Mouse (Mus musculus): ENCODE measurements around the gene Sgms2.
A peak's percentile ranks its signal among the peaks of the same experiment; 100 is the strongest.

Sgms2 gene

DNA sequence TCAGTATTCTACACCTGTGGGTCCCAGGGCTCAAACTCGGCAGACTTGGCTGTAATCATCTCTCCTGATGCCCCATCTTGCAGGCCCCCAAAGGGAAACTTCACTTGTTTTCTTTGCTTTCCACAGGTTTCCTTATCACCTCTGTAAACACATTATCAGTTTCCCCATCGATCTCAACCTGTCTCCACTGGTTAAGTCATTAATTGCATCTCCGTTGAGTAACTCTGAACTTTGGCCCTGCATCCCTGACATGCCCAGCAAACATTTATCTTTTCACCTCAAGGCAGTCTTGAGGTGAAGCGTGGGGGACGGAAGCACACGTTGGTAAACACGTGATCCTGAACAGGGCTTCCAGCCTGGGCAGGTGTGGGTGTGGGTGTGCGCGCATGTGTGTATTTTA, 178.9 kb downstream of the Sgms2 start:
- no peak for DNase-seq (ENCODE audit: extremely low spot score, low read depth, low spot score)

DNA sequence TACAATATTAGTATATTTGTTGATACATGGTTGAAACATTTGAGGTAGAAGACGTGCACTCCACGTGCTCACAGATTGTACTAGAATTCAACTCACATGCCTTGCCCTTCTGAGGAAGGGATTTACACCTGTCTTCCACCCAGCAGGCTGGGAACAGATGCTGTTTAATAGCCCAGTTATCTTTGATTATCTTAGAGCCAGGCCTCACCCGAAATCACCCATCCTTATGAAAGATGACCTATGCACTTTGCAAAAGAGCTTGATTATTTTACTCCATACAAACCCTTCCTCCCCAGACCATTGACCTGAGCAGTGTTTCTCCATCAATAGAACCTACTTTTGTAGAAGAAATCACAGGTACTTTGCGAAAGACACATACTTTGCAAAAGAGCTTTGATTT, 180.6 kb downstream of the Sgms2 start:
- no peak for DNase-seq (ENCODE audit: extremely low spot score, low read depth, low spot score)

DNA sequence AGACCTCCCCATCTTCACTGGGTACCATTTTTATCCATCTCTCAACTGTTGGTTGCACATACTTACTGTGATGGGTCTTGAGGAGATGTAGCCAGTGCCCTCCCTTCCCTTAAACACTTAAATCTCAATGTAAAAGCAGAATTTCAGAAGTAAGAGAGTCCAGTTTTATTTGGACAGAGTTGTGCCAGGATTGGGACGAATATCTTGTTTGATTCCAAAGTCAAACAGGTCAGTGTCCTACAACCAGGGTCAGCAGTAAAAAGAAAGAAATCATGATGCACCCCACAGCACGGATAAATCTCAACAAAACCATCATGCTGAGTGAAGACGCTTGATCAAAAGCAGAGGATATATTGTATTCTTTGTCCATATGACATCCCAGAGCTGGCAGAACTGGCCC, 183.4 kb downstream of the Sgms2 start:
- DNase-seq (ENCODE audit: extremely low spot score, low read depth, low spot score), result no peak

DNA sequence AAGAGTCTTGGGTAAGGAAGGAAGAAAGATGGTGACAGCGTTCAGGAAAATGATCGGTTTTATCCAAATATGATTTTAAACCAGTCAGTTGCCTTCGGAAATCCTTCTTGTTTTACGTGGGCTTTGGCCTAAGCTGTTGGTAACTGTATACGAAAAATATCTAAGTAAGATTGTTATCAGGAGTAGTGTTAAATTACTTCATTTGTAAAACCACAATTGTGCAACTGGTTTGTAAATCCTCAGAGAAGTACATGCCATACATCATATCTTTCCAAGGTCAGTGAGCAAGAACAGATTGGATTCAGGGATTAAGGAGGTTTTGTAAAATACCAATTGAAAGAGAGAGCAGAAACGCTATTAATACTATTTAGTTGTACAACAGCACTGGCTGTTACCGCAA, 185.0 kb downstream of the Sgms2 start:
- DNase-seq (ENCODE audit: extremely low spot score, low read depth, low spot score), result no peak

DNA sequence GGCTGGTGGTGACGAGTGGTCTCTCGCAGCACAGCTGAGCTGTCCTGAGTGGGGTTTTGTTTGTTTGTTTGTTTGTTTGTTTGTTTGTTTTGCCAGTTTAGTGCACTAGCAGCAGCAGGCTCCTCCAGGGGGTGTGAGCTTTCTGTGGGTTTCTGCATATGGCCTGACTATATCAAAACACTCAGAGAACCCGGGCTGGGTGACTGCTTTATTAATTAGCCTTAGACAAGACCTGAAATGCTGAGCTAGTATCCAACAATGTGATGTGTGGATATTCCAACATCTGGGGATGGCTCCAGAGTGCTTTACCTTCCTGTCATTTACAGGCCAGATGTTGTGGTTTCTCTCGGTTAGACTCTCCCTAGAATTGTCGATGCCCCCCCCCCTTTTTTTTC, 187.9 kb downstream of the Sgms2 start:
- DNase-seq (ENCODE audit: extremely low spot score, low read depth, low spot score), result no peak

DNA sequence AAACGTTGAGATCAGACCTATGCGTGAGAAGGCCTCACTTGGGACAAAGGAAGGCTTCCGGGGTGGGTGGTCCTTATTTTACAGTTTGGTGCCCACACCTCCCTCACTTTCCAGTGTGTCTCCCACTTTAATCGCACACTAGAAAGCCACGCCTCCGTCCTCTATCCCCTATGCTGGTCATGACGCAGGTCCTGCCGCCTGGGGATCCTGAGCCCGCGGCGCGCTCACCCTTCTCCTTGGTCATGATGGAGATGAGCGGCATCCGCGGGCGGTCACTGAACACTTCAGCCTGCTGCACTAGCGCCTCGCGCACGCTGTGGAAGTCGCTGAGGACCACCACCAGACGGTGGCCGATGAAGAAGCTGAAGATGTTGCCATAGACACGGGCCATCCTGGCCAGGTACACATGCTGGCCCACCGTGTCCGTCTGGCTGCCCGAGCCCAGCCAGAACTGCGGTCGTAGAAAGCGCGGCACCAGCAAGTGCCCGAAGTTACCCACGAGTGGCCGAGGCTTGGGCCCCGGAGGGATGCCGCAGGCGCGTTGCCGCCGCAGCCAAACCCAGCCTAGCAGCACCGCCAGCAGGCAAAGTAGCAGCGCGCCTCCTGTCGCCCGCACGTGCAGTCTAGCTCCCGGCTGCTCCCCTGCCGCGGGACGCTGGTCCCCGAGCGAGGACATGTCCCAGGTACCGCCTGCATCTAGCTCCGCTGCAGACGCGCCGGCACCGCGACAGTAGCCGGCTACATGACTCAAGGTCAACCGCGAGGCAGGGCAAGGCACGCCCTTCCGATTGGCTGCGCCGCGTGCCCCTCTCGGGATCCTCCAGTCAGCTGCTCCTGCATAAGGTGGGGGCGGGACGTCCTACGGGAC, 188.5 kb downstream of the Sgms2 start, which contains the start of gene Cyp2u1:
Gene Cyp2u1 (minus strand): TSS at position 776 of the 868 bp plus-strand sequence.
- peak; percentile 61 for DNase-seq (ENCODE audit: extremely low spot score, low read depth, low spot score)

DNA sequence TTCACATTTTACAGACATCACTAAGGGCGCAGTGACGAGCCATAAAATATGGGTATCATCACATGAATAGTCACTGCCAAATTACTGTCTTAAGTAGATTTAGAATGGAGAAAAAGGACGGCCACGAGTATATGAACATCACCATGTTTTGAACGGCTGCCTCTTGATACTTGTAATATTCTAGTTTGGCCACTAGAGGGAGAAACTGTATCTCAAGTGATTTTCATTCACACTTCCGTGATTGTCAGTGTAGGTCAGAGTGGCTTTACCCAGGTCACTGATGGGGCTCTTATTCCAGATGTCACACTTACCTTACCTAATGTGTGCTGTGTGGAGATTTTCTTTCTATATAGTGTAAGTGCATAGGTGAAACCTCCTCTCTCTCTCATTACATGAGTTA, 191.3 kb downstream of the Sgms2 start:
- DNase-seq (ENCODE audit: extremely low spot score, low read depth, low spot score), result peak; percentile 60

DNA sequence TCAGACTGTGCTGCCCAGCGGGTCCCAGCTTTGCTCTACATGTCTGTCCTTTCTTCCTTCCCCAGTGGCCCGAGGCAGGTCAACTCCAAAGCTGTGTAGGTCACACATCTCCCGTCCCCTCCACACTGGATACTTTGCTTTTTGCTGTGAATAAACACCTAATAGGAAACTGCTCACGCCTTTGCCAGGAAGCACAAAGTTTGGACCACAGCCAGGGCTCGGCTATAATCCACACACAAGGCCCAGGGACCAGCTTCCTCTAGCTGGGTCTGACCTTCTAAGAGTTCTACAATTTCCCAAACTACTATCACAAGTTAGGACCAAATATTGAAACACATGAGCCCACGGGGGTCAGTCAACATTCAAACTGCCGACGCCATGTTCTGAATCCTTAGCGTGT, 192.1 kb downstream of the Sgms2 start:
- no peak for DNase-seq (ENCODE audit: extremely low spot score, low read depth, low spot score)

DNA sequence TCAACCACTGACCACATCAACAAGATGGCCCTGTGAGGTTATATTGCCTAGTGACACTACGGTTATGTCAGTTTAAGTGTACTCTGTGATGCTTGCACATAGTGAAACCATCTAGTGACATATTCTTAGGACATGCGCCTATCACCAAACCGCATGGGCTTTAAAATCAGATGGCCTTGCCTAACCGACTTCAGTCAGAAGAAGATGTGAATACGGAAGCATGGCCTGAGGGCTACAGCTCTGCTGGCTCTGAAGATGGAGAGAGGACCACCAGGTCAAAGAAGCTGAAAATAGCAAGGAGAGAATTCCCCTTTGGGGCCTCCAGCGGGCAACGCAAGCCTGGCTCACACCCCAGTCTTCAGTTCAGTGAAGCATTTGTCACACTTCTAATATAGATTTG, 194.3 kb downstream of the Sgms2 start:
- DNase-seq (ENCODE audit: extremely low spot score, low read depth, low spot score), result no peak

DNA sequence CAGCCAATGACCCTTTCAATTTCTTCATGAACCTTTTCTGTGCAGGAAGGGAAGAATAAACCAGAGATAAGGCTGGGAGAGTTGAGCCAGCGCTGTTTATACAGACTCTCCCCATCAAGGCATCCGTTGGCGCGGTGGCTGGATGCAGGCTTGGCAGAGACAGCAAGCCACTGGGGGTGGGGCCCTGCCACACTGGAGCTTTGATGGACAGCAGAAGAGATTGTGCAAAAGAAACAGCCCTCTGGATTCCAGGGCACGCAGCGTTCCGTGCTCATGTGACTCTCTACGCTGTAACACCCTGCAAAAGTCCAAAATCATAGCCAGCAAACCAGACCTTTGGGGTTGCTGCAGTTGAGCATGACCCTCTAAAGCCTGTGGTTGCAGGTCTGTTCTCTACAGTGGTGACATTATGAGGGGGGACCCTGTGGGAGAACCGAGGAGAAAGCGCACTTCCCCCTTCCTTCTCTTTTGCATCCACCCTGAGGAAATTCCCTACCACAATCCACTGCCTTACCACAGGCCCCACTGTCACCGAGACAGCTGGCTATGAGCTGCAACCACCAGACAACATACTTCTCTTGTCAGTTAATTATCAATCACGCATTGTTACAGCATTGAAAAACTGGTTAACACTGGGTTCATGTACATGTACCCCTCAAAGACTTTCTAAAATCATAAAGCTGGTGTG, 195.6 kb downstream of the Sgms2 start:
- DNase-seq (ENCODE audit: extremely low spot score, low read depth, low spot score), result no peak

DNA sequence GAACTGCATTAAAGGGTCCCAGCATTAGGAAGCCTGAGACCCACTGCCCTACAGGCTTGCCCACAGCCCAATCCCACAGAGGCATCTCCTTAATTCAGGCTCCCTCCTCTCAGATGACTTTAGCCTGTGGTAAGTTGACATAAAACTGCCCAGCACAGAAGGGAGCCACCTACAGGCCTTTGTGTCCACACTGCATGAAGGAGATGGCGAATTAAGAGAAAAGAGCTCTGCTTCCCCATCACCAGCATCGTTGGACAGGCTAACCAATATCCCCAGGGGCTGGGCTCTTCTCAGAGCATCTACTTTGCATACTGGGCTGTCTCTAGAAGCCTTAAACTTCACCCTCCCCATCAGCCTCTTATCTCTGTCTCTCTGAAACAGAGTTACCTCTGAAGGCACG, 196.7 kb downstream of the Sgms2 start:
- no peak for DNase-seq (ENCODE audit: extremely low spot score, low read depth, low spot score)

DNA sequence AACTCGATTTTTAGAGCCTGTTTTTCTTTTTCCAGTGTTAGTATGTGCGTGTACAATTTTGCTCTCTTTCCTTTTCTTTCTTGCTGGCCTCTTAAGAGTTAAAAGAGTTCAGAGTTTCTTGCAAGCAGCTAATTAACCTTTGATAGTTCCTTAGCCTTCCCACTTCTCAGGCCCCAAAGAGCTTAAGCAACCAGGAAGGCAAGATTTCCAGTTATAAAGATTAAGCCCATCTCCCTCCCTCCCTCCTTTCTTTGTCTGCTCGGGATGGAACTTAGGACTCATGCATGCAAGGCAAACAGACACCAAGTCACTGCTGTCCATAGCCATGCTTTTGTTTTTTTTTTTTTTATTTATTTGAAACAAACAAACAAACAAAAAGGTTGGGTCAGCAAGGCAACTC, 198.3 kb downstream of the Sgms2 start:
- no peak for DNase-seq (ENCODE audit: extremely low spot score, low read depth, low spot score)

DNA sequence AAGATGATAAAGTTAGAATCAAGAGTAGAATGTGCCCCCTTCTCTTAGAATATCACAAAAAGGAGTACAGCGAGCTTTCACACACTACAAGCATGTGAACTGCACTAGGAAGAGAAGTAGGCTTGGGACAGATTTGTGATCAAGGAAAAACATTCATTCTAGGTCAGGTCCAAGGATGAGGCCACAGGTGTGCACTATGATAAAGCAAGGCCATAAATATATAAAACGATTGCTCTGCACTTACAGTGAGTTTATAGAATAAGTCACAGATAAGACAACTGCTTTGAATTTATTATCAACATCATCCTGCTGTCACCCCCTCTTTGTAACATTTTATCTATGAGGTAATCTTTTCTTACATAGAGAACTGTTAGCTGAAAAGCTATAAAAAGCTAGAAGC, 198.9 kb downstream of the Sgms2 start:
- no peak for DNase-seq (ENCODE audit: extremely low spot score, low read depth, low spot score)

DNA sequence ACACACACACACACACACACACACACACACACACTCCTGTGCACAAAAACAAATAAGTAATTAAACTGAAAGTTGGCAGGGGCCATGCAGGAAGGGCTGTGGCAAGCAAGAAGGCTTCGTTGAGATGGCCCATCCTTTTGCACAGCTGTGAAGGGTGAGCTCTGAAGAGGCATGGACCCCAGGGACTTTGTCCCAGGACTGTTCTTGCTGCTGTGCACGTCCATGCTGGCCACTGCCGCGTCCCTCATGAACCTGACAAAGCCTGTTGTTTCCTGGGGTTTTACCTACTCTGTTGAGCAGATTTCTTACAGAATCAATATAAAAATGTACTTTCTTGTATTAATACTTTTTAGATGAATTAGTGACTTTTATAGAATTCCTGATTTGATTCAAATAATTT, 199.3 kb downstream of the Sgms2 start:
- DNase-seq (ENCODE audit: extremely low spot score, low read depth, low spot score), result no peak

DNA sequence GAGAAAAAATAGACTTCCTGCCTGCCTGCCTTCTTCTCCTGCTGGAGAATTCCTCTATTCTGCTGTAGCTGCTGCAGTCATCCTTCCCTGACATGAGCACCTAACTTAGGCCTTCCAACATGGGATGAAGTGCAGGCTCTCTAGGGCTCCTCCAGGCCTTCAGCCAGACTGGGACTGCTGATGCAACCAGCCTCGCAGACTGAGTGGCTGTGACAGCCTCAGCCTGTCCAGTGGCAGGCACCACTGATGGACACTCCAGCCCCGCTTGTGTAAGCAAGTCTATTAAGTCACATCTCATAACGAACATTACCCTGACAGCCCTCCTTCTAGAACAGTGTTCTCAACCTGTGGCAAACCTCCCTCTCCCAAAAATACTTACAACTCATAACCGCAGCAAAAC, 217.1 kb downstream of the Sgms2 start:
- DNase-seq (ENCODE audit: extremely low spot score, low read depth, low spot score), result no peak

DNA sequence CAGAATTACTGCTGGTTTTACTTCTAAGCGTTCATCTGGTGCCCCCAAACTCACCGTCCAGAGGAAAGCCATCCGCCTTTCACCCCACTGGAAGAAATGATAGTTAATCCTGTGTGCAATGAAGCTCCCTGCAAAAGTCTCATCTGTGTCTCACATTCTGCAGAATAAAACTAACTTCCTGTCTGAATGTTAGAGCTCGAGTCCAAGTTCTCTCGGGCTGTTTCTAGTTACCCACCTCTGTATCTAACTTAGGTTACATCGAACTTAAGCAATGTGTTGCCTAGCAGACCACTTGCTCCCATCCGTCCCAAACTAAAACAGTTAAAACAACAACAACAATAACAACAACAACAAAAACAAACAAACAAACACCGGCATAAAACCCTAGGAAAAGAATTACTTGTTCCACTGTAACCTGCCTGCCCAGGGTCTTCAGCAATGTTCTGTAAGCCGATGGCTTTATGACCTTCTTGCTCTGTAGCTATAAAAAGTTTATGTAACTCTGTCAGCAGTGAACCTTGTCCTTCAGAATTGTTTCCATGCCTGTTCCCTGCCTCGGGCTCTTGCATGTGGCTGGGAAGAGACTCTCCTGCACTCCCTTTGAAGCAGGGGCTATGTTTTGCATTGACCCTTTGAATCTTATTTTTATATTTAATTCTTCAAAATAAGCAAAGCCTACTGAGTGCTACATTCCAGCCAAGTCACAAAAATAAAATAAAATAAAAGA, 218.7 kb downstream of the Sgms2 start:
- peak; percentile 14 for DNase-seq (ENCODE audit: extremely low spot score, low read depth, low spot score)

DNA sequence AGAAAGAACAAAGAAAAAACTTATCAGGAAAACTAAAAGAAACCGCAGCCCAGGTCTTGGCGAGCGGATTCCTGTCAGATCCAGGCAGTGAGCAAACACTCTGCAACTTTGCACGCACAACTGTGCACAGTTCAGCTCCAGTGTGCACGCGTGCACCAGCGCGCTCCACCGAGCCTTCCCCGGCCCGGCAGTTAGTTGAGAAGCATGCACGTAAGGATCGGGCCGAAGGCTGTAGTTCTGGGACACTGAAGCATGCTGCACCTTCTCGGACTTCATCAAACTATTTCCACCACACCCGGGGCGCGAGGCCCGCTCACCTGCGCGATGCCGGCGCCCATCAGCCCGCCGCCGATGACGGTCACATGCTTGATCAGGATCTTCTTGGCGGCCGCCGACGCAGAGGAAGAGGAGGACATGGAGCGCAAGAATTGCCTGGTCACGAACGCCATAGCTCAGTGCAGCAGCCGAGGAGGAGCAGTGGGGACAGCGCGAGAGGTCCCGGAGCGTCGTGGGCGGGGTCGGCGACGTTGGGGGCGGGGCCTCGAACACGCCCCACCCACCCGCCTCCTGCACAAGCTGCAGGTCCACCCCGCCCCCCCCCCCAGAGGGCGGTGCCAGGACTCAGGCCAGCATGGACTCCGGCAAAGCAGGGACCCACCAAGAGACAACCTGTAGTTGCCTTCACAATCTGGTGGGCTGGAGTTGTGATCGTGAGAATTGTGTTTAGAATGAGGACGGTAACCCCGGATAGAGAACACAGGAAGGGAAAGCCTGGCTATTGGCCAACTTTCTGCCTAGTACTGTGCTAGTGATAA, 219.4 kb downstream of the Sgms2 start, which contains the start of gene Hadh:
Gene Hadh (minus strand): TSS at position 543 of the 815 bp plus-strand sequence.
- peak; percentile 42 for DNase-seq (ENCODE audit: extremely low spot score, low read depth, low spot score)

DNA sequence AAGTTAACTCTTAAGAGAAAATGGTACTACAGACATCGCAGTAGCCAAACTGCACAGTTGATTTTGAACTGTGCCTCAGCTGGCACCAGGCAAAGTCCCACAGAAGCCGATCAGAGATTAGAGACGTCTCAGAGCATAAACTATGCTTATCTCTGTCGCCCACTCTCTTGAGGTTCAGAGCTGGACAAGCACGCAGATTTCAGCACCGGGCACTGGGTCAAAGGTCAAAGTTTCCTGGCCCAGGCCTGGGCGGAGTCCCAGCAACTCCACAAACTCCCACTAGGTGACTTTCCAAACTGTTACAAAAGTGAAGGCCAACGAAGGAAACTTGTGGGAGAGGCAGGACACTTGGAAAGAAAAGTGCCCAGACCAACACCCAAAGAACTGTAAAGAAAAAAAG, 220.1 kb downstream of the Sgms2 start:
- peak; percentile 57 for DNase-seq (ENCODE audit: extremely low spot score, low read depth, low spot score)

DNA sequence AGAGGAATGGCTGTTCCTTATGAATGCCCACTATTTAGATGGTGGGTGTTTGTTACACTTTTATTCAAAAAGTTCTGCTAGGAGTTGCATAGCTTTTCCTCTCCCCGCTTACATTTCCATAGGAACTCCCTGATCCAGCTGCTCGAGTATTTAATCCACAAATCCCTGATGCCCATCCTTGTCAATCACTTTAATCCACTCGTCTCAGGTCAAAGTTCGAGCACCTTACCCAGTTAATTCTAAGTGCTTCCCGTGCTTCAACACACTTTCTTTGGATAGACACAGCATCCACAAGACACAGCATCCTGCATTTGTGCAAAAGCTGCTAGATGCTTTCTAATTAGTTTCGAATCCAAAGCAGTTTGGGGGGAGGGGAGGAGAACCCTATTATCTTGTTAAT, 220.8 kb downstream of the Sgms2 start:
- no peak for DNase-seq (ENCODE audit: extremely low spot score, low read depth, low spot score)
